Mouse (Mus musculus) hindbrain, embryonic 16.5 days (tissue): Measurements from ENCODE around the gene Gcc2. TPM values are rescaled to one million over a fixed set of nuclear protein-coding genes. Genes with fewer than 3 reads are reported as not detected.
"Not testable (repeated sequence)": the region's sequence is repeated elsewhere in the genome, so short reads cannot be mapped to it uniquely, and the experiment has no call there.

ENCODE experiments used
- ATAC-seq: fragments of 200-750 bp; cut with Nextera tagmentation; 2 replicates; pipeline ENCODE4 v1.8.0; 2017; ENCODE audit warnings: moderate TSS enrichment, moderate library complexity
- H3K27ac ChIP-seq: fragments of 300-500 bp; sonication (generic); 2 replicates; pipeline ENCODE4 v1.5.1; 2014; ENCODE audit warnings: low read depth, mild to moderate bottlenecking, control low read depth, low read length, moderate library complexity
- H3K27me3 ChIP-seq: fragments of 300-500 bp; sonication (generic); replicated peaks from 2 replicates; pipeline ENCODE4 v1.6.1; 2014; ENCODE audit warnings: low read length; ENCODE audit not compliant: control insufficient read depth, insufficient read depth
- H3K36me3 ChIP-seq: fragments of 300-500 bp; sonication (generic); 2 replicates; pipeline ENCODE4 v1.6.1; 2014; ENCODE audit warnings: mild to moderate bottlenecking, low read length, moderate library complexity, mixed read lengths; ENCODE audit not compliant: control insufficient read depth, insufficient read depth
- H3K4me1 ChIP-seq: fragments of 300-500 bp; sonication (generic); 2 replicates; pipeline ENCODE4 v1.6.1; 2014; ENCODE audit warnings: low read depth, low read length; ENCODE audit not compliant: control insufficient read depth, insufficient read depth
- H3K4me2 ChIP-seq: fragments of 300-500 bp; sonication (generic); 2 replicates; pipeline ENCODE4 v1.6.1; 2014; ENCODE audit warnings: mild to moderate bottlenecking, low read length, control low read depth, moderate library complexity
- H3K4me3 ChIP-seq: fragments of 300-500 bp; sonication (generic); 2 replicates; pipeline ENCODE4 v1.5.1; 2014; ENCODE audit warnings: mild to moderate bottlenecking, low read length, control low read depth, moderate library complexity
- H3K9ac ChIP-seq: fragments of 300-500 bp; sonication (generic); 2 replicates; pipeline ENCODE4 v1.6.1; 2014; ENCODE audit warnings: low read depth, mild to moderate bottlenecking, control low read depth, low read length, moderate library complexity
- H3K9me3 ChIP-seq: fragments of 300-500 bp; sonication (generic); 2 replicates; pipeline ENCODE4 v1.6.1; 2014; ENCODE audit warnings: mild to moderate bottlenecking, low read length, moderate library complexity; ENCODE audit not compliant: control insufficient read depth
- WGBS: fragments of 180-500 bp; shearing (Covaris S2); extraction: QIAGEN DNeasy Blood & Tissue Kit; methylation state at CpG from one replicate; pipeline ENCODE4 v1.1.7; 2014; 5-methylcytosine and 5-hydroxymethylcytosine counted together
- polyA plus RNA-seq: library from polyadenylated mRNA; unstranded; fragments of >200 nt; fragmentation: Nextera tagmentation; extraction: Ambion mirVana; gene quantifications from 2 replicates; pipeline ENCODE4 v1.2.1, GENCODE M21; 2015

The Gcc2 gene
- polyA plus RNA-seq, 1 experiment from 2014 or later, result 72.2 TPM

DNA sequence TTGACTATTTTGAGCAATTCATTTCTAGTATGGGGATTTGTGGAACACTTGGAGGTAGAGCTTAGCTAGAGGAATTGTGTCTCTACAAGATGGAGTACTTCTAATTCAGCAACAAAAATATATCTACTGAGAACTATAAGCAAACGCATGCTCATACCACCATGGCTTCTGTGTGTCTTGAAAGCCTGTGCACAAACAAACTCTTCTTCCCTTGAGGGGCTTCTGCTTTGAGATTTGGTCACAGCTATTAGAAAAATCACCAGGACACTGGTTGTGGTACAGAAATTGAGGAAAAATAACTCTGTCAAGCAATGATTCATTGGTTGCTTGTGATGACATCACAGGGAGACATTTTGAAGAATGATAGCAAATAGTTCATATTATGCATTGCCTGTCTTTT is 39.9 kb upstream of the Gcc2 start:
- Histone ChIP-seq H3K4me1 (no peaks in the 10 kb centered on the region), H3K9ac (no peak overlapping the region), H3K27ac (no peak overlapping the region), H3K36me3 (no peaks in the 10 kb centered on the region), H3K4me2 (no peak overlapping the region), H3K9me3 (0 out of 2 replicates have a peak, but pooled peaks cover 3% of the 10 kb centered on the region), H3K4me3 (no peak overlapping the region), H3K27me3 (no peaks in the 10 kb centered on the region)
- WGBS, result 80% methylated on average over 1 of the region's 1 CpGs
- ATAC-seq, result no peak

DNA sequence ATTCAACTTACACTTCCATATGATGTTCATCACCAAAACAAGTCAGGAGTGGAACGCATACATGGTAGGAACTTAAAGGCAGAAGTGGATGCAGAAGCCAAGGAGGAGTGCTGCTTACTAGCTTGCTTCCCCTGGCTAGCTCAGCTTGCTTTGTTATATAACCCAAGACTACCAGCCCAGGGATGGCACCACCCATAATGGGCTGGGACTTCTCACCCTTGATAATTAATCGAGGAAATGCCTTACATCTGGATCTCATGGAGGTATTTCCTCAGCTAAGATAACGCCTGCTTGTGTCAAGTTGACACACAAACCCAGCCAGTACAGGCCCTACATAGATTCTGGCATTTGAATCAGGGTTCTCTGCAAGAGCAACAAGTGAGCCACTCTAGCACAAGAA is 37.9 kb upstream of the Gcc2 start:
- Histone ChIP-seq H3K4me3 (no peak overlapping the region), H3K27me3 (no peaks in the 10 kb centered on the region), H3K4me1 (no peaks in the 10 kb centered on the region), H3K4me2 (no peak overlapping the region), H3K27ac (no peak overlapping the region), H3K9ac (no peak overlapping the region), H3K36me3 (no peaks in the 10 kb centered on the region), H3K9me3 (0 out of 2 replicates have a peak, but pooled peaks cover 3% of the 10 kb centered on the region)
- 94% methylated on average over 3 of the region's 3 CpGs for WGBS
- ATAC-seq, result no peak

DNA sequence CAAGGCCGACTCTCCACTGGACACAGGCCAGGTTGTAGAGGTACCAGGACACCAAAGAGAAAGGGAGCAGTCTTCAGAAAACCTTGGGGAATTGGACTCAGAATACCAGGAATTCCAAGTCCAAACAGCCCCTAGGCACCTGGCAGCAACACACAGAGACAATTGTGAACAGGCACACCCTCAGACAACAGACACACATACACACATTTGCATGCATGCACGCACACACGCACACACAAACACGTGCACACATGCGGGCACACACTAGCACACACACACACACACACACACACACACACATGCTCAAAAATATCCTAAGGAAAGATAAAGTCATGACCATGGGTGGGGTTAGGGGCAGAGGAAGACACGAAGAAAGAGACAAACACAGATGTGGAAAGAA is 34.6 kb upstream of the Gcc2 start:
- WGBS, result 87% methylated on average over 6 of the region's 6 CpGs
- no peak overlapping the region for H3K4me2 ChIP-seq
- H3K4me1 ChIP-seq, result no peaks in the 10 kb centered on the region
- no peak overlapping the region for H3K27ac ChIP-seq
- no peak overlapping the region for H3K4me3 ChIP-seq
- H3K36me3 ChIP-seq, result no peaks in the 10 kb centered on the region
- H3K9me3 ChIP-seq, result 0 out of 2 replicates have a peak, but pooled peaks cover 3% of the 10 kb centered on the region
- ATAC-seq, result no peak
- no peaks in the 10 kb centered on the region for H3K27me3 ChIP-seq
- no peak overlapping the region for H3K9ac ChIP-seq

DNA sequence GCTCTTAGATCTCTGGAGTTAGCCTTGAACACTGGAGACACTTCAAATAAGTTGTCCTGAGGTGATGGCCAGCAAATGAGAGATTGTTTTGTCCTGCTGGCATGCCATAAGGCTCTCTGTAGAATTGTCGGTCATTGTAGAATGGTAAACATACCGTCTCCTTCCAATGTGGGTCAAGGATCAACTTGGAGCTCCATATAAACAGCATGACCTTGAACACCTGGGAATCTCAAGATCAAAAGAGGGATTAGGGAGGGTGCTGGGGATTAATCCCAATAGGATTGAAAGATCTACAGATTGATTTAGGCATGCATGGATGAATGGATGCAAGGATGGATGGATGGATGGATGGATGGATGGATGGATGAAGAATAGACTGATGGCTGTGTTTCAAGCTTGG is 33.7 kb upstream of the Gcc2 start:
- not testable (repeated sequence) for H3K9me3 ChIP-seq, H3K36me3 ChIP-seq, H3K9ac ChIP-seq, H3K27me3 ChIP-seq, ATAC-seq, H3K27ac ChIP-seq, H3K4me3 ChIP-seq, H3K4me2 ChIP-seq, H3K4me1 ChIP-seq
- 97% methylated on average over 2 of the region's 2 CpGs for WGBS

DNA sequence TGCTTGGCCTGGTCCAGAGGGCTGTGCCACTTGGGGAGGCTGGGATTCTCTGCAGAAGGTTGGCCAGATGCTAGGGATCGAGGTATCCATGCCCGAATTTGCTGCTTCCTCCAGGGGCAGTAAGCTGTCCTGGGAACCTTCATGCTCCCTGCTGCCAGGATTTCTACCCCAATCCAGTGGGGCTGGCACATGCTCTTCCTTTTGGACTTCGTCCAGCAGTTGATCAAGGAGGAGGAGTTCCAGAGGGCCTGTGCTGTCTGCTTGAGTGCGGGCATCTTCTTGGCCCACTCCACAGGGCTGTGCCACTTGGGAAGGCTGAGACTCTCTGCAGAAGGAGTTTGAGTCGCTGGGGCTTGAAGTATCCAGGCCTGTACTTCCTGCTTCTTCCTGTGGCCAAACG is 32.1 kb upstream of the Gcc2 start:
- not testable (repeated sequence) for ATAC-seq, H3K27me3 ChIP-seq, H3K4me3 ChIP-seq, H3K27ac ChIP-seq, H3K9ac ChIP-seq, H3K4me2 ChIP-seq, H3K4me1 ChIP-seq, H3K36me3 ChIP-seq, H3K9me3 ChIP-seq
- 79% methylated on average over 3 of the region's 6 CpGs for WGBS

DNA sequence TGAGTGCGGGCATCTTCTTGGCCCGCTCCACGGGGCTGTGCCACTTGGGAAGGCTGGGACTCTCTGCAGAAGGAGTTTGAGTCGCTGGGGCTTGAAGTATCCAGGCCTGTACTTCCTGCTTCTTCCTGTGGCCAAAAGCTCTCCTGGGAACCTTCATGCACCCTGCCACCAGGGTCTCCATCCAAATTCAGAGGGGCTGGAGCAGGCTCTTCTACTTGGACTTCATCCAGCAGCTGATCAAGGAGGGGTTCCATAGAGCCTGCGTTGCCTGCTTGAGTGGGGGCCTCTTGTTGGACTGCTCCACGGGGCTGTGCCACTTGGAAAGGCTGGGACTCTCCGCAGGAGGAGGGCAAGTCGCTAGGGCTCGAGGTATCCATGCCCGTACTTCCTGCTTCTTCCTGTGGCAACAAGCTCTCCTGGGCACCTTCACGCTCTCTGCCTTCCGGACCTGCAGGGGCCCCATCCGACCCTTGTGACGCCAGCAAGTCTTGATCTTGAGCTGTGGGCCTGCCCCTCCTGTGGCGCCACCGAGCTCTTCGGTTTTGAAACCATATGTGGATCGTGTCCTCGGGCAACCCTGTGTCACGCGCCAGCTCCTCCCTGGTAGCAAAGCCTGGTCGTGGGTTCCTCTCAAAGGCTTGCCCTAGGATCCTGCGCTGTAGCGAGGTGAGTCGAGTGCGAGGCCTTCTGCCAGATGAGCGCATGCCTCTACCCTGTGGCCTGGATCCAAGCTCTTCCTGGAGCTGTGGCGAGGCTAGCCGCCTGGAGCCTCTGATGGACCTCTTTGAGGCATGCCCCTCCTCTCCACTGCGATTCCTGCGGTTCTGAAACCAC is 31.1 kb upstream of the Gcc2 start:
- H3K36me3 ChIP-seq, ATAC-seq, H3K27ac ChIP-seq, H3K9me3 ChIP-seq, H3K4me3 ChIP-seq, H3K4me1 ChIP-seq, H3K4me2 ChIP-seq, H3K9ac ChIP-seq, H3K27me3 ChIP-seq: not testable (repeated sequence)
- WGBS, result 84% methylated on average over 26 of the region's 31 CpGs

DNA sequence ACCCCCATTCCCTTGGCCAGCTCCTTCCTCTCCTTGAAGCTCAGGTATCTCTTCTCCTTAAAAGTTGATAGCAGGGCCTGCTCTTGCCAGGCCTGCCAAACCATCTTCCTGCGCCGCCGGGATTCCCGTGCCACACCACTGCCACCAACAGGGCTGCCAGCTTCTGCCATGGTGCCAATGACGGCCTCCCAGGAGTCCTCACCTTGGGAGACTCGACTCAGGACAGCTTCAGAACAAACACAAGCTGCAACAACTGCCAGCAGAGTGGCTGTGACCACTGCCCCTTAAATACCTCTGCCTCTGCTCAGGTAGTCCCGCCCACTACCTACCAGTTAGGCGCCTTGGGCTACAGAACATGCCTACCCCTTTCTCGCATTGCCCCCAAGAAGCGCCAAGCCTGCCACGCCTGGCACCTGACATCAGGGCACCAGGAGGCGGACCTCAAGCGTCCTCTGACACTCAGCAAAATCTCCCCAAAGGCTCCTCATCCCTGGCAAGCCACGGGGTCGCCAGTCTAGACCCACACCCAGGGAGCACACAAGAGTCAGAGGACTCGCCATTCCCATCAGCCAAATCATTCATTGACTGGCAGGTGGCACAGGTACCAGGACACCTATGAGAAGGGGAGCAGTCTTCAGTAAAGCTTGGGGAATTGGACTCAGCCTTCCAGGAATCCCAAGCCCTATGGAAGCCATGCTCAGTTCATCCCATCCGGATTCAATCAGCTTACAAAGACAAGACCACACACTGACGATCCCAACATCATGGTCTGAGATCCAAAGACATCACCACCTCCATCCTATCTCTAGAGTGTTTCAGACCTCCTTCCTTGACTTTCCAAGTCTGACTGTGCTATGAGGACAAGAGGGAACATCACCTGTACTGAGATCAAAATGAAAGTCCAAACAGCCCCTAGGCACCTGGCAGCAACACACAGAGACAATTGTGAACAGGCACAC is 30.2 kb upstream of the Gcc2 start, which contains the start of gene AW822073:
Gene AW822073, minus strand, starts transcription at position 104 of the 959 bp plus-strand sequence.
- H3K27ac ChIP-seq, H3K4me1 ChIP-seq, H3K27me3 ChIP-seq, ATAC-seq, H3K36me3 ChIP-seq, H3K4me2 ChIP-seq, H3K9ac ChIP-seq, H3K9me3 ChIP-seq, H3K4me3 ChIP-seq: not testable (repeated sequence)
- 87% methylated on average over 16 of the region's 18 CpGs for WGBS

DNA sequence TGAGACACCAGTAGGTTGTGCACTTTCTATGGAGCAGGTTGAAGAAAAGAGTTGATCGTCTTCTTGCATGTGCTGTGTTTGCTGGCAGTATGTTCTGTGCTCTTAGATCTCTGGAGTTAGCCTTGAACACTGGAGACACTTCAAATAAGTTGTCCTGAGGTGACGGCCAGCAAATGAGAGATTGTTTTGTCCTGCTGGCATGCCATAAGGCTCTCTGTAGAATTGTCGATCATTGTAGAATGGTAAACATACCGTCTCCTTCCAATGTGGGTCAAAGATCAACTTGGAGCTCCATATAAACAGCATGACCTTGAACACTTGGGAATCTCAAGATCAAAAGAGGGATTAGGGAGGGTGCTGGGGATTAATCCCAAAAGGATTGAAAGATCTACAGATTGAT is 28.9 kb upstream of the Gcc2 start:
- not testable (repeated sequence) for H3K9ac ChIP-seq, H3K27me3 ChIP-seq, H3K36me3 ChIP-seq, H3K4me3 ChIP-seq, H3K9me3 ChIP-seq, ATAC-seq, H3K4me2 ChIP-seq, H3K4me1 ChIP-seq, H3K27ac ChIP-seq
- 88% methylated on average over 4 of the region's 4 CpGs for WGBS

DNA sequence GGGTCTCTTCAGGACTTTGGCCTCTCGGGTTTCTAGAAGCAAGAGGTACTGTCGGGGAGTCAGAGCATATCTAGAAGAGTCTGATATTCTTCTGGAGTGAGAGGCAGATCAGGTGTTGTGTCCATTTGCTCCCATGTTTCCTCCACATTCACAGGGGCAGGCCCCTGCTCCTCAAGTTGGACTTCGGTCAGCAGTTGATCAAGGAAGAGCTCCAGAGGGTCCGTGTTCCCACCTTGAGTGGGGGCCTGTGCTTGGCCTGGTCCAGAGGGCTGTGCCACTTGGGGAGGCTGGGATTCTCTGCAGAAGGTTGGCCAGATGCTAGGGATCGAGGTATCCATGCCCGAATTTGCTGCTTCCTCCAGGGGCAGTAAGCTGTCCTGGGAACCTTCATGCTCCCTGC is 27.5 kb upstream of the Gcc2 start:
- H3K9ac ChIP-seq, H3K36me3 ChIP-seq, H3K4me1 ChIP-seq, H3K4me2 ChIP-seq, H3K27ac ChIP-seq, ATAC-seq, H3K27me3 ChIP-seq, H3K4me3 ChIP-seq: not testable (repeated sequence)
- H3K9me3 ChIP-seq, result peaks cover 14% of the 10 kb centered on the region
- 82% methylated on average over 2 of the region's 6 CpGs for WGBS
